Mouse (Mus musculus): ENCODE results near the gene Mical1.

The Mical1 gene

DNA sequence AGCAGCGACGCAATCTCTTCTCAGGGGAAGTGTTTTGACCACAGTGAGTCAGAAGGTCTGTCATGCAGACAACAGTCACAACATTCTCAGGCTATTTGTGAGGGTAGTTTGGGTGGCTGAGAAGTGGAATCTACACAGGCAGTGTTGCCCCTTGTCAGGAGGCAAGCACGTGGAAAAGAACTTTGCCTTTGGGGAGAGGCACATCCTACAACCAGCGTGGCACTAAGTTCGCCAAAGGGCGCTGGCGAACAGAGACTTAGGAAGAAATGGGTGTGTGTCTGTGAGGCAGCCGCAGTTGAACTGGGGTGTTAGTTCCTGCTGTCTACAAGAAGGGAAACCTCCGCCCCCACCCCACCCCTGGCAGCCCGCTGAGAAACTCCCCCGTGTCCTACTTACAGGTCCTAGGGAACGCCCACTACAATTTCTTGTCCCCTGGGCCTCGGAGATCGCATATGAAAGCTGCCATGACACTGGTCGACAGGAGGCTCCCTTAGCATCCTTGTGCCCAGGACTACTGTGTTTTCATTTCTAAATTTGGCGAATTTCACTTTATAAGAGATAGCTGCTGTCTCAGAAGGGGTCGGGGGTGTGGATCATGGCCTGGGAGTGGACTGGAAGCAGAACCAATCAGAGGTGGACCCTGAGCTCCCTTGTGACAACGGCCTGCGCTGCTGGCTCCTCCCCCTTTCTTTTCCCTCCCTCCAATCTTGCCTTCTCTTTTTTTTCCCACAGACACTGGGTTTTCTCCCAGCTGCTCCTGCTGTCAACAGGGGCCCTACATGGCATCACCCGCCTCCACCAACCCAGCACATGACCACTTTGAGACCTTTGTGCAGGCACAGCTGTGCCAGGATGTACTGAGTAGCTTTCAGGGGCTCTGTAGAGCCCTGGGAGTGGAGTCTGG, 1.4 kb downstream of the Mical1 start:
- DNase-seq (ENCODE audit: low spot score in 2 of 2), result peak; percentile 32 to 54

DNA sequence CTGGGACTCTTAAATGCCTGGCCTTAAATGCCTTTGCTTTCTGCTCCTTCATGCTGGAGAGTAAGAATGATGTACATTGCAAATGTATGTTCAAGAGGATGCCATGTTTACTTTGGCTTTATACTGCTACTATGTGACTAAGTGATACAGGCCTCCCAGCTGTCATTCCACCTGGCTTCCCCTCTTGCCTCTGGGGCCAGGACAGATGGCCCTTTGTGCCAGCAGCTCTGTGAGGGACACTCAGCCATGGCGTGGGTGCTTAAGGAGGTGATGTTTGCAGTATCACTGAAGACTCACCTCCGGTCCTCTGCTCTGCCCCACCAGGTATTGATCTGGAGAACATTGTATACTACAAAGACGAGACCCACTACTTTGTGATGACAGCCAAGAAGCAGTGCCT, 3.8 kb downstream of the Mical1 start:
- no peak for DNase-seq (ENCODE audit: low spot score in 2 of 2)

DNA sequence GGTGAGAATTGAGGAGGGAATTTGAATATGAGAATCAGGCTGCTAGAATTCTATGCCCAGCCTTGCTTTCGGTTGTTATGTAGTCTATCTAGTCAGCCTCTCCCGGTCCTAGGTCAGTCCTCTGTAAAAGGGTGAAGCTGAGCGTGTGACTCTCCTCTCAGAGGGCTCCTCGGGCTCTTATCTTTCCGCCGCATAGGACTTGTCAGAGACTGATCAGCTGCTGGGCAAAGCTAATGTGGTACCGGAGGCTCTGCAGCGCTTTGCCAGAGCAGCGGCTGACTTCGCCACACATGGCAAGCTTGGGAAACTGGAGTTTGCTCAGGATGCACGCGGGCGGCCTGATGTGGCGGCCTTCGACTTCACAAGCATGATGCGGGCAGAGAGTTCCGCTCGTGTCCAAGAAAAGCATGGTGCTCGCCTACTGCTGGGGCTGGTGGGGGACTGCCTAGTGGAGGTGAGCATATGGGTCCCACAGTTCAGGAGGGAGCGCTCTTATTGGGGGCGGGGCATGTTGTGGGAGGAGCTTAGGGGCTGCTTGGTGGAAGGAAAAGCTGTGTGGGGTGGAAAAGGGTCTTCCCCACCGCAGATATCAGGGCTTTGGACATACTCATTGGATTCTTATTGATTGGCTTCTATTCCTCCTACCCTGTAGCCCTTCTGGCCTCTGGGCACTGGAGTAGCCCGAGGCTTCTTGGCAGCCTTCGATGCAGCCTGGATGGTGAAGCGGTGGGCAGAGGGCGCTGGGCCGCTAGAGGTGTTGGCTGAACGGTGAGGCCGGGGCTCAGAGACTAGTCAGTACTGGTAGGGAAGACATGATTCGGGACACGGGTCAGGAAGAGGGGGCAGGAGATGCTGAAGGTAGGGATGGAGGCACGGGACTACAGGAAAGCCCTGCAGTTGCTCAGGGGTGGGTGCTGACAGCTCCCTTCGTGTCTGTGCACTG, 5.1 kb downstream of the Mical1 start:
- no peak for DNase-seq (ENCODE audit: low spot score in 2 of 2)

DNA sequence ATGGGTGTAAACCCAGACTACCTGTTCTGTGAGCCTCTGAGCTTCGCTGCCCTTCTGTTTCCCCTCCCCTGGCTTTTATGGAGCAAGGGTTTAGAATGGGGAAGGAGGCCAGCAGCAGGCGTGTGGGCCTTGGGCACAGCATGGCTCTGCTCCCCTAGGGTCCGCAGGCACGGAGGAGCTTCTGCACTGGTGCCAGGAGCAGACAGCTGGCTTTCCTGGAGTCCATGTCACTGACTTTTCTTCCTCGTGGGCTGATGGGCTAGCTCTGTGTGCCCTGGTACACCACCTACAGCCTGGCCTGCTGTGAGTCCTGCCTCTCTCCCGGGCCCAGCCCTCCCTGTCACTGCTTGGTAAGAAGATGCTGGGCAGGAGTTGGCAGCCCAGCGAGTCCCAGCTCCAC, 6.3 kb downstream of the Mical1 start:
- DNase-seq (ENCODE audit: low spot score in 2 of 2), result no peak

DNA sequence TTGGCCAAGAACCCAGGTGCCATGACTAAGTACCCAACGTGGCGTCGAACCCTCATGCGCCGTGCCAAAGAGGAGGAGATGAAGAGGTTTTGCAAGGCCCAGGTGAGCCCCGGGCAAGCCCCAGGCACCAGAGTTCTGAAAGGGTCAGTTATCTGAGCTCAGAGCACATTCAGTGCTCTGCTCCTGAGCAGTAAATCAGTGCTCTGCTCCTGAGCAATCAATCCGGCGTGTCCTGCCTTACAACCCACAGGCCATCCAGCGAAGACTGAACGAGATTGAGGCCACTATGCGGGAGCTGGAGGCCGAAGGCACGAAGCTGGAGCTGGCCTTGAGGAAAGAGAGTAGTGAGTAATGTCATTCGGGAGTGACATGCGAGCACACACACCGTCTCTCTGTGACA, 9.7 kb downstream of the Mical1 start:
- no peak for DNase-seq (ENCODE audit: low spot score in 2 of 2)

DNA sequence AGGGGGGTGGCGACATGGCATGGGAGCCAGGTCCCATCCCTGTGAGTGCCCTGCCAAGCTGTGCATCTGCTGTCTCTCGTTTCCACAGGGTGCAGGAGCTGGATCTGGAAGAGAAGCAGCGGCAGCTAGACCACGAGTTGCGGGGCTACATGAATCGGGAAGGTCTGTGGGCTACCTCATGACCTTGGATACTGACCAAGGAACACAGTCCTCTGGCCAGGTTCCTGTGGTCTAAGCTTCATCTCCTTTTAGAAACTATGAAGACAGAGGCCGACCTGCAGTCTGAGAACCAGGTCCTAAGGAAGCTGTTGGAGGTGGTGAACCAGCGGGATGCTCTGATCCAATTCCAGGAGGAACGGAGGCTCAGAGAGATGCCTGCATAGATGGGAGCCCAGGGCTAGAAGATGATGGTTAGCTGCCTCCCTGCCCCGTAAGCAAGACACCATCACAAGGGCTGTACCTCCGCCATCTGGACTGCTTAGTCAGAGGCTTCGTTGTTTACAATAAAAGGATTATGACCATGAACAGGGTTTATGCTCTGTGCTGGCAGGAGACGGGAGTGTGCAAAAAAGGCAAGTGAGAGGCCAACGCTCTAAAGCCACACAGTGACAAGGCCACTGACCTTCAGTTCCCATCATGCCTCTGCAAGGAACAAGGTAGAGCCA, 10.5 kb downstream of the Mical1 start:
- no peak for DNase-seq (ENCODE audit: low spot score in 2 of 2)

DNA sequence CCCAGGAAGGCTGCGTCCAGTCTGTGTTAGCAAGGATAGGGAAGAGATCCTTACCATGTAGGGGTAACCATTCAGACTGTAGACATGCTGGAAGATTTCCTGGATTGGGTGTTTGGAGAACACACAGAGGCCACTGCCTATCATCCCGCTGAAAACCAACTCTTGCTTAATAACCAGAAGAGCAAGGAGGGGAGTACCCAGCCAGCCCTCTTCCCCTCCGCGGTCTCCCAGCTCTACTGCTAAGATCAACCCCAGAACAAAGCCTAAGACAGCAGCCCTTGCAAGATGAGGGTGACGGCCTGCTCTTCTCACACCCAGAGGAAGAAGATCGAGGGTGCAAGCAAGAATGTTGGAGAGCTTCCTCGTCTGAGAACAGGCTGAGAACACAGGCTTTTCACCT, 12.8 kb downstream of the Mical1 start:
- DNase-seq (ENCODE audit: low spot score in 2 of 2), result no peak

DNA sequence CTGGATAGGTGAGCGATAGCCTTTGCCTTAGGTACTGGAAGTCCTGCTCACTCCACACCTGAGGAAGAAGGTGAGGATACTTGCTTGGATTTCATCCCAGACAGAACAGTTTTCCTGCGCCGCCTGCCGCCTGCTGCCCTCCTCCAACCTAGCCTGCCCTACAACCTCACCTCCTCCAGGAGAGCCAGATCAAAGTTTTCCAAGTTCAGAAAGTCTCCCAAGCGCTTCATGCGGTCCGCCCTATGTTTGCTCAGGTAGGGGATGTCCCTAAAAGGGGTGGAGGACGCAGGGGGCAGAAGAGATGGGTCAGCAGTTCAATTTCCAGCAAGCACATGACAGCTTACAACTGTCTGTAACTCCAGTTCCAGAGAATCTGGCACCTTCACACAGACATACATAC, 13.2 kb downstream of the Mical1 start:
- DNase-seq (ENCODE audit: low spot score in 2 of 2), result no peak

DNA sequence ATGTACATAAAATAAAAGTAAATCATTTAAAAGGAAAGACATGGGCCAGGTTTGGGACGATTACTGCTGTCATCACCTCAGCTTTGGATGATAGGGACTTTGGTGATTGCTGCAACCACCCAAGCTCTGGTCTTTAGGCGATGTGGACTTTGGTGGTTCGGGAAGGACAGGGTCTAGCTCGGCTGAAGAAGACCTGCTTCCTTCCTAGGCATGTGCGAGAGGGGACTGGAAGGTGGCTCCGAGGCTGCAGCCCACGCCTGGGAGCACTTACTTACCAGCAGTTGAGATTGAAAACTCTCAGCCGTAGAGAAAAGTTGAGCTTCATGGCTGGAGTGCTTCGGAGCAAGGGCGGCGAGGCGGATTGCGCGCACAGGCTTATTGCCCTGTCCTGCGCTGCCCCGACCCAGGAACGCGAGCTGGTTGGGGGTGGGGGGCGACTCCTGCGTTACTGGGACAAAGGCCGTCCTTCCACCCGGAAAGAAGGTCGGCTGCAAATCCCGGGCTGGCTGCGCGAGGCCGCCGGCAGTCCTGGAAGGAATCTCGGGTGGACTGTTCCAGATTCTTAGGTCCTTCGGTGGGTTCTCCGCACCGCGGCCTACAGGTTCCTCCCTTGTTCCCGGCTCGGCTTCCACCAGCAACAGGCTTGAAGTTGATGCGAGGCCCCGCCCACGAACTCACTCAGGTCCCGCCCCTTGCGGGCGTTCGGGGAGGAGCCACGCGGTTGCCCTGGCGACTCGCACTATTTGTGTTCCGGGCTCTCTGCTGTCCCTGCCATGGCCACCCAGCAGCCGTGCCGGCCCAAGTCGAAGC, 13.8 kb downstream of the Mical1 start, which contains the start of the genes Smpd2 and Ppil6:
Smpd2 (minus strand) TSS at position 662 of the 810 bp plus-strand sequence.
Ppil6 (plus strand) TSS at position 732 of the 810 bp plus-strand sequence.
- peak; percentile 77 to 90 for DNase-seq (ENCODE audit: low spot score in 2 of 2)

DNA sequence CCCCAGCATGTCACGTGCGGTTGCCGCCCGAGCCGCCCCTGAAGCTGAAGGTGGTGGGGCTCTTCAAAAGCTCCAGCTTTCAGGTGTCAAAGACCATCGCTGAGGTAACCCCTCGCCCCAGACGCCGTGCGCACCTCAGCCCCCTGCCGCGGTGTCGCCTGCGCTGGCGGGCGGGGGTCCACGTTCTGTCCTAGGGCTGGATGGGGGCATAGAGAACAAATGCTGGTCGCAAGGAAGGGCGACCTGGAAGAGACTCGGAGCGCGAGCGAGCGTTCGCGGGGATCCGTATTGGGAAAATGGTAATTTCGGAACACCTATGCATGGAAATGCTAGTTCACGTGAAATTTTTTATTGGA, 14.4 kb downstream of the Mical1 start:
- no peak for DNase-seq (ENCODE audit: low spot score in 2 of 2)

DNA sequence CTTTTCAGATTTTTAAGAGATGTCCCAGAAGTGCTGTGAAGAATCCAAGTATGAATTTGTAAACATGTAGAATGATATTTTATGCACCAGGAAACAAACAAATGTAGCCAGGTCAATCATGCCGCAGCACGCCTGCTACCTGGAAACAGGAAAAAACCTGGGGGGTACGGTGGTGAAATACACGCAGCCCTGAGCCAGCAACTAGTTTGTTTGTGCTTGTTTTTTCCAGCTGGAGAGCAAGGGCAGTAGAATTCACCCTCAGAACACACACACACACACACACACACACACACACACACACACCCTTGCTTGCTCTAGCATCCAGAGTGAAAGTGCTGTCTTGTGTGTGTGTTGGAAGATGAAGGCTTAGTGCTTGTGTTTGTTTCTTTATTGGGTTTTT, 15.0 kb downstream of the Mical1 start:
- no peak for DNase-seq (ENCODE audit: low spot score in 2 of 2)

DNA sequence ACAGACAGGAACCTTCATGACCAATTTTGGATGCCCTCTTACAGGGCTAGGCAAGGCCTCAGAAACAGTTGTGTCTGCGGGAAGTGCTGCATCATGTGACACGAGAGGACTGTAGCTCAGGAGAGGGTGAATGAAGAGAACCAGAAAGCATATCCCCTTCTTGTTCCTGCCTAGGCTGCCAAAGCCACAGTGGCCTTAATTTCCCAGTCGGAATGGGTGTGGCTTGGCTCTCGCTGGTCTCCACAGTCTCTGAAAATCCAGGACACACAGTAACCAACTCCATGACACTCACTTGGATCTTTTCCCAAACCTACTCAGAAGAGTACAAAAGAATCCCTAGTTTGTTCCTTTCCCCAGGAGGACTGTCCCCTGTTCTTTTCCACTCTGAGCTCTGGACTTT, 24.8 kb downstream of the Mical1 start:
- no peak for DNase-seq (ENCODE audit: low spot score in 2 of 2)

DNA sequence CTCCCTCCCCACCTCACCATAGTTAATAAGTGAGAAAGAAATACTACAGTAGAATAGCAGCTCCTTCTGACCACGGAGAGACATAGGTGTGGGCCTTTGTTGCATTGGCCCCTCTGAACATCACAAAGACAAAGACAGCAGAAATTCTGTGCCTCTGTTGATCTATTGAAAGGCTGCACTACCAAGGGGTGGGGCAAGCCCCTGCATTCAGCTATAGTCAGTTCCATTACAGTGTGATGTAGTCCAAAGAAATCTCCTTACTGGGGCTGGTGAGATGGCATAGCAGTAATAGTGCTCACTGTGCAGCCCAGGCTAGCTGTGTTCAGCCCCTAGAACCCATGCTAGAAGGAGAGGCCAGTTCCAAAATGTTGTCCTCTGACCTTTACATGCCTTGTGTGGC, 28.9 kb downstream of the Mical1 start:
- DNase-seq (ENCODE audit: low spot score in 2 of 2), result no peak

DNA sequence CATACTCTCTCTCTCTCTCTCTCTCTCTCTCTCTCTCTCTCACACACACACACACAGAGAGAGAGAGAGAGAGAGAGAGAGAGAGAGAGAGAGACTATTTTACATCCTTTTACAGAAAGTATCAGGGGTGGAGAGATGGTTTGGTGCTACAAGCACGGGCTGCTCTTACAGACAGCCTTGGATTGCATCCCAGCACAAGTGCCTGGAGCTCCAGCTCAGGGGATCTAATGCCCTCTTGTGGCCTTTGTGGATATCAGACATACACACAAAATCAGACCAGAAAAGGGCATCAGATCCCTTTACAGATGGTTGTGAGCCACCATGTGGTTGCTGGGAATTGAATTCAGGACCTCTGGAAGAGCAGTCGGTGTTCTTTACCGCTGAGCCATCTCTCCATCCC, 29.3 kb downstream of the Mical1 start:
- DNase-seq (ENCODE audit: low spot score in 2 of 2), result peak in 1 of 2 experiments; percentile 45

DNA sequence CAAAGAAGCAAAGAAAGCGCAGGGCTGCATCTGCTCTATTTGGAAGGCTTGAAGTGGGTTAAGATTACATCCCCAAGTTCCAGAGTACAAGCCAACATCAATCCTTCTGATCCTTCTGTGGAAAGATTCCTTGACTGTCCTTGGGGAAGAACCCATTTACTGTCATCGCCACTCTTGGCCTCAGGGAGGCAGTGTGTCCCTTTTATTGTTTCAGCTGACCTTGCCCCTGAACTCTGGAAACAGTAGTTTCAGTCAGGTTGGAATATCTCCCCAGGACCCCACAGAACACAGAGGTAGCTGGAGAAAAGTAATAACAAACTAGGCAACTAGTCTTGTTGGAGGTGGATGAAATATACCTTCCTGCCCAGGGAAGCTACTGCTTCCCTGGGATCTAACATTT, 33.0 kb downstream of the Mical1 start:
- DNase-seq (ENCODE audit: low spot score in 2 of 2), result peak in 1 of 2 experiments; percentile 40

DNA sequence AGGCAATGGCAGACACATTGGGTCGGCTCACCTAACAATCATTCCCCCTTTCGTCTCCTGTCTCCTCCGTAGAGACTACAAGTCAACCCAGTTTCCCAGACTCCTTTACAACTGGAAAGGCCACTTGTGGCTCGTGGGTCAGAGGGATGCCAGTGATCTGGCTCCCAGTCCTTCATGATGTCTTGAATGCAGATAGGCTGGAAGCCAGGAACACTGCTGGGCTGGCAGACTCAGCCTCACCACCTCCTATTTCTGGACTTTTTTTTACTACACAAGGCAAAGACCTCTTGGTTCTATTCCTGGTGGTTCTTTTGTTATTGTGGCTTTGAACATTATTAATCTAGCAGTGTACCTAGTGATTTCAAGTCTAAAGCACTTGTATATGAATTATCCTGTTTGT, 38.2 kb downstream of the Mical1 start:
- DNase-seq (ENCODE audit: low spot score in 2 of 2), result no peak

DNA sequence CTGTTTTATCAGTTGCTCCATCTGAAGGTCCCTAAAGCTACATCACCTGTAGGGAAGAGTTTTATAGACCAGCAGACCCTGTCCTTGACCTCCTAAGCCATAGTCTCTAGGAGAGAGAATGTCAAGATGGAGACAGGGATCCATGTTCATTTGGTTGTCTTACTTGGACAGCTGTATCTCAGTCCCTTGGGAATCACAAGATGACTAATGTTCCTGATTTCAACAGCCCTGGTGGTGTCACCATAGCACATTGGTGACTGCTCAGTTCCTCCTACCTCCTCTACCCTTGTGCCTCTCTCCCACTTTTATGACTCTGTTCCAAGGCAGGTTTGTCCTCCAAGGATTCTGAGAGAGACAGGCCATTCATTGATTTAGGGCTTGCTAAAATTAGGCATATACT, 38.8 kb downstream of the Mical1 start:
- no peak for DNase-seq (ENCODE audit: low spot score in 2 of 2)

DNA sequence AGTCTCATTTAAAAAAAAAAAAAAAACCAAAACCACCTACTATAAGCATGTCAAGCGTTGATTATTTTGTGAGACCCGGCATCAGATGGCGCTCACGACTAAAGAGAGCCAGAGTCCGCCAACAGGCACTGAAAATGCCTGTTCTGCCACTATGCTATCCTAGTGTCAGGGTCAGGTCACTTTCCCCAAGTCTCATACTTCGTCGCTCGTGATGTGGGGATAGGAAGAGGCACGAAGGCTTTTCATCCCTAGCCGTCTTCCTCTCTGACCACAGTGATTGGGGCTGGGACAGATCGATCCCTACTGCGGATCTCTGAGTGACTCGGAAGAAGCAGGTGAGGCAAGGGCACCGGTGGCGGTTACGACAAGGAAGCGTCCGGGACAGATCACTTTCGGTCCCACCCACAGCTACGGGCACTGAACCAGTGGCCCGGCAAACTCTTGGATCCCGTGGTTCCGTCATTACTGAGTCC, 42.4 kb downstream of the Mical1 start:
- peak; percentile 83 to 85 for DNase-seq (ENCODE audit: low spot score in 2 of 2)

DNA sequence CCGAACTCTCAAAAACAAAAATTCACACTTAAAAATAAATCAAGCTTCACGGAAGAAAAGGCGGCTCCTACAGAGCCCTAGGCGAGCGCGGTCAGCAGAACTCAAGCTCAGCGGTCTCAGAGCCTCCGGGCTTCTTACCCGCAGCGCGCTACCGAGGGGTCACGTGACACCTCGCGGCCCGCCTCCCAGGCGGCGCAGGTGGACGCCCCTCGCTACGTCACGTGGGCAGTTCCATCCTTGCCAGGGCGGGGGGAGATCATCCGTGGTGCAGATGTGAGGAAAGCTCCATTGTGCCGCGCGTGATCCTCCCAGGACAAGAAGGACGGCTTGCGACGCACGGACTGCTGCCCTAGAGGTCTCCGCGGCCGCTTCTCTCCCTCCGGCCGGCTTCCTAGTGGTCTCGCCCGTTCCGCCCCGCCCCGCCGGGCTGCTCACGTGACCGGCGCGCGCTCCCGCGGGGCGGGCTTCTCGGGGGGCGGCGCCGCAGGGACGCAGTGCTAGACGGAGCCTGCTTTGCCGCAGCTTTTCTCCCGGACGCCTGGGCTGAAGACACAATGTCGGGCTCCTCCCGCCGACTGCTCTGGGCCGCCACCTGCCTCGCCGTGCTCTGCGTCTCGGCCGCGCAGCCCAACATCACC, 43.0 kb downstream of the Mical1 start, which contains the start of gene Cd164:
Cd164 (plus strand) TSS at position 434 of the 638 bp plus-strand sequence.
- DNase-seq (ENCODE audit: low spot score in 2 of 2), result peak; percentile 93

DNA sequence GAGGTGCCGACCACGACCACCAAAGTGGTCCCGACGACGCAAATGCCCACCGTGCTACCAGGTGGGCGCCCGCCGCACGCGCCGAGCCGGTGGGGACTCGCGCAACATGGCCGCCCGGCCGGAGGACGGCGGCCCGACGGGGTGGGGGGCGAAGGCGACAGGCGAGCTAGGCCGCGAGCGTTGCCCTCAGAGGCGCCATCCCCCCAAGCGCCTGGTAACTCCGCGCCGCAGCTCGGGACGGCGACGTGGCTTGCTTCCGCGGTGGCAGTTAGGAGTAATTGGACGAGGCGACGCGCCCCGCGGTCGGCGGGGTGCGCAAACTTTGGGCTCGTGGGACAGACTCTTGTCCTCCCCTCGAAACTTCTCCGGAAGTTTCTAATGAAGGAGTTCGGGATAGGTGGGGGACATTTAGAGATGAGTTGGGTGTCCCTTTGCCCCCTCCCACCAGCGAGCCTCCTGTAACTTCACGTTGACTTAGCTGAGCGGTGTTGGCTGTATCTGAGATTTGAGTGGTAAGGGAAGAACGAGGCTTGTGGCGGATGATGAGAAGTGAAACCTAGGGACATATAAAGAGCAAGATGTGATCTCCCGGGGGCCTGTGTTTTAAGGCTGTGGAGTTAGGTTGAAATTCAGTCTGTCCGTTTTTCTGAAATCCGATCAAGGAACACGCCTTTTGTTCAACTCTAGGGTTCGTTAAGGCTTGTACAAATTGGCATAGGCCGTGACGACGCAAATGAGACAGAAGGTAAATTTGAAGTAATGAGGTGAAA, 43.7 kb downstream of the Mical1 start:
- peak; percentile 74 to 80 for DNase-seq (ENCODE audit: low spot score in 2 of 2)
